Mouse (Mus musculus): Measurements from ENCODE around the gene Amfr.

Amfr gene

GRCm38 (mm10) chr8:94012013-94012951 is at the start of gene Amfr:
Gene Amfr (minus strand): TSS chr8:94012842.
- peak; percentile 59 for DNase-seq

- DNase-seq, result peak; percentile 26
Observed at GRCm38 (mm10) chr8:94057157-94057854, 44.7 kb upstream of the Amfr start.

- no peak for DNase-seq
Observed at GRCm38 (mm10) chr8:94052696-94053095, 40.1 kb upstream of the Amfr start.

- DNase-seq, result no peak
Observed at GRCm38 (mm10) chr8:94047845-94048244, 35.2 kb upstream of the Amfr start.

- DNase-seq, result no peak
Observed at GRCm38 (mm10) chr8:94037806-94038205, 25.2 kb upstream of the Amfr start.

GRCm38 (mm10) chr8:94036944-94037524 is 24.4 kb upstream of the Amfr start, which contains the start of the genes Nudt21 and Ogfod1:
Gene Nudt21 (minus strand): TSS chr8:94037031.
Gene Ogfod1 (plus strand): TSS chr8:94037198.
- DNase-seq, result peak; percentile 97

GRCm38 (mm10) chr8:94036541-94036940 is 23.9 kb upstream of the Amfr start:
- peak; percentile 72 for DNase-seq

- DNase-seq, result no peak
Observed at GRCm38 (mm10) chr8:94035200-94035599, 22.6 kb upstream of the Amfr start.

- DNase-seq, result no peak
Observed at GRCm38 (mm10) chr8:94033601-94034000, 21.0 kb upstream of the Amfr start.

GRCm38 (mm10) chr8:94029701-94030100 is 17.1 kb upstream of the Amfr start:
- DNase-seq, result no peak

- DNase-seq, result no peak
Observed at GRCm38 (mm10) chr8:94023916-94024315, 11.3 kb upstream of the Amfr start.

GRCm38 (mm10) chr8:94013026-94013612 is 477 bp upstream of the Amfr start:
- DNase-seq, result no peak

- no peak for DNase-seq
Observed at GRCm38 (mm10) chr8:94011076-94012012, 1.3 kb downstream of the Amfr start.

GRCm38 (mm10) chr8:94010101-94010705 is 2.4 kb downstream of the Amfr start:
- DNase-seq, result no peak

- DNase-seq, result no peak
Observed at GRCm38 (mm10) chr8:94009243-94009845, 3.3 kb downstream of the Amfr start.

GRCm38 (mm10) chr8:94004139-94004538 is 8.5 kb downstream of the Amfr start:
- DNase-seq, result peak; percentile 29

GRCm38 (mm10) chr8:93998961-93999360 is 13.7 kb downstream of the Amfr start:
- no peak for DNase-seq

GRCm38 (mm10) chr8:93989739-93990138 is 22.9 kb downstream of the Amfr start:
- DNase-seq, result no peak

- no peak for DNase-seq
Observed at GRCm38 (mm10) chr8:93984731-93985130, 27.9 kb downstream of the Amfr start.

- no peak for DNase-seq
Observed at GRCm38 (mm10) chr8:93983827-93984226, 28.8 kb downstream of the Amfr start.

- DNase-seq, result no peak
Observed at GRCm38 (mm10) chr8:93981679-93982215, 30.9 kb downstream of the Amfr start.

All from right cerebral cortex, adult 18-20 months (tissue).